Mouse (Mus musculus) midbrain, embryonic 16.5 days (tissue): ENCODE measurements around the gene Olfr603. TPM values are rescaled to one million over a fixed set of nuclear protein-coding genes. Genes with fewer than 3 reads are reported as not detected.
"Not testable (repeated sequence)": the region's sequence is repeated elsewhere in the genome, so short reads cannot be mapped to it uniquely, and the experiment has no call there.

Source experiments
- ATAC-seq: fragments of 200-750 bp; cut with Nextera tagmentation; 2 replicates; pipeline ENCODE4 v1.8.0; 2017; ENCODE audit warnings: moderate TSS enrichment
- H3K27ac ChIP-seq: fragments of 300-500 bp; sonication (generic); 2 replicates; pipeline ENCODE4 v1.5.1; 2014; ENCODE audit warnings: mild to moderate bottlenecking, low read length, mixed read lengths
- H3K27me3 ChIP-seq: fragments of 300-500 bp; sonication (generic); 2 replicates; pipeline ENCODE4 v1.6.1; 2014; ENCODE audit warnings: low read depth, low read length, mixed read lengths; ENCODE audit not compliant: control insufficient read depth, insufficient read depth
- H3K36me3 ChIP-seq: fragments of 300-500 bp; sonication (generic); 2 replicates; pipeline ENCODE4 v1.6.1; 2014; ENCODE audit warnings: mild to moderate bottlenecking, low read length, moderate library complexity, mixed read lengths; ENCODE audit not compliant: control insufficient read depth, insufficient read depth
- H3K4me1 ChIP-seq: fragments of 300-500 bp; sonication (generic); 2 replicates; pipeline ENCODE4 v1.6.1; 2014; ENCODE audit warnings: mild to moderate bottlenecking, low read length, mixed read lengths; ENCODE audit not compliant: control insufficient read depth, insufficient read depth
- H3K4me2 ChIP-seq: fragments of 300-500 bp; sonication (generic); 2 replicates; pipeline ENCODE4 v1.6.1; 2014; ENCODE audit warnings: mild to moderate bottlenecking, low read length, mixed read lengths
- H3K4me3 ChIP-seq: fragments of 300-500 bp; sonication (generic); 2 replicates; pipeline ENCODE4 v1.5.1; 2014; ENCODE audit warnings: low read depth, mild to moderate bottlenecking, low read length, moderate library complexity, mixed read lengths
- H3K9ac ChIP-seq: fragments of 300-500 bp; sonication (generic); 2 replicates; pipeline ENCODE4 v1.6.1; 2014; ENCODE audit warnings: low read depth, low read length, mixed read lengths
- H3K9me3 ChIP-seq: fragments of 300-500 bp; sonication (generic); replicated peaks from 2 replicates; pipeline ENCODE4 v1.6.1; 2014; ENCODE audit warnings: mild to moderate bottlenecking, low read length, mixed read lengths; ENCODE audit not compliant: control insufficient read depth, poor library complexity, severe bottlenecking
- WGBS: fragments of 180-500 bp; shearing (Covaris S2); extraction: QIAGEN DNeasy Blood & Tissue Kit; methylation state at CpG from one replicate; pipeline ENCODE4 v1.1.7; 2014; 5-methylcytosine and 5-hydroxymethylcytosine counted together
- polyA plus RNA-seq: library from polyadenylated mRNA; unstranded; fragments of >200 nt; fragmentation: Nextera tagmentation; extraction: Ambion mirVana; gene quantifications from 2 replicates; pipeline ENCODE4 v1.2.1, GENCODE M21; 2015

Gene Olfr603
- polyA plus RNA-seq: not detected in 2 replicates

- Histone ChIP-seq H3K4me2 (no peak within 1 kb of the TSS), H3K27ac (no peak within 1 kb of the TSS), H3K9ac (no peak within 1 kb of the TSS), H3K9me3 (no peaks in the 10 kb centered on the region), H3K27me3 (no peaks in the 10 kb centered on the region), H3K36me3 (no peaks in the 10 kb centered on the region), H3K4me1 (no peaks in the 10 kb centered on the region), H3K4me3 (no peak within 1 kb of the TSS)
- no peak for ATAC-seq
These were observed at the start of gene Olfr603 for GRCm38 (mm10) chr7:103386077-103386476. Gene Olfr603 (minus strand): TSS chr7:103386177.

GRCm38 (mm10) chr7:103414772-103415171 is 28.8 kb upstream of the Olfr603 start, which contains the start of gene Usp17lc:
Gene Usp17lc (plus strand): TSS chr7:103415072.
- H3K27ac ChIP-seq, H3K36me3 ChIP-seq, H3K27me3 ChIP-seq, H3K9me3 ChIP-seq, ATAC-seq, H3K4me2 ChIP-seq, H3K4me3 ChIP-seq, H3K9ac ChIP-seq, H3K4me1 ChIP-seq: not testable (repeated sequence)
- 50% methylated on average over 1 of the region's 1 CpGs for WGBS

- not testable (repeated sequence) for H3K27ac ChIP-seq, H3K9ac ChIP-seq, ATAC-seq, H3K9me3 ChIP-seq, H3K36me3 ChIP-seq, H3K4me2 ChIP-seq, H3K27me3 ChIP-seq, H3K4me1 ChIP-seq, H3K4me3 ChIP-seq
- 74% methylated on average over 3 of the region's 3 CpGs for WGBS
These were observed 20.6 kb upstream of the Olfr603 start for GRCm38 (mm10) chr7:103406521-103407055.

GRCm38 (mm10) chr7:103398981-103399380 is 13.0 kb upstream of the Olfr603 start:
- no peaks in the 10 kb centered on the region for H3K36me3 ChIP-seq
- H3K9me3 ChIP-seq: no peaks in the 10 kb centered on the region
- H3K4me3 ChIP-seq: no peak overlapping the region
- WGBS: 0% methylated on average over 1 of the region's 1 CpGs
- no peaks in the 10 kb centered on the region for H3K4me1 ChIP-seq
- H3K9ac ChIP-seq: no peak overlapping the region
- ATAC-seq: no peak
- no peaks in the 10 kb centered on the region for H3K27me3 ChIP-seq
- H3K27ac ChIP-seq: no peak overlapping the region
- no peak overlapping the region for H3K4me2 ChIP-seq

GRCm38 (mm10) chr7:103397758-103398157 is 11.8 kb upstream of the Olfr603 start:
- no peak overlapping the region for H3K9ac ChIP-seq
- H3K27ac ChIP-seq: no peak overlapping the region
- ATAC-seq: no peak
- no peaks in the 10 kb centered on the region for H3K9me3 ChIP-seq
- no peaks in the 10 kb centered on the region for H3K36me3 ChIP-seq
- H3K4me3 ChIP-seq: no peak overlapping the region
- no peaks in the 10 kb centered on the region for H3K4me1 ChIP-seq
- H3K27me3 ChIP-seq: no peaks in the 10 kb centered on the region
- no peak overlapping the region for H3K4me2 ChIP-seq

GRCm38 (mm10) chr7:103362555-103362954 is 23.4 kb downstream of the Olfr603 start, which contains the start of gene Olfr601:
Gene Olfr601 (minus strand): TSS chr7:103362655.
- H3K27ac ChIP-seq: no peak within 1 kb of the TSS
- H3K4me3 ChIP-seq: no peak within 1 kb of the TSS
- H3K9me3 ChIP-seq: no peaks in the 10 kb centered on the region
- H3K27me3 ChIP-seq: no peaks in the 10 kb centered on the region
- no peak for ATAC-seq
- H3K4me1 ChIP-seq: no peaks in the 10 kb centered on the region
- H3K9ac ChIP-seq: no peak within 1 kb of the TSS
- no peaks in the 10 kb centered on the region for H3K36me3 ChIP-seq
- 87% methylated on average over 1 of the region's 1 CpGs for WGBS
- no peak within 1 kb of the TSS for H3K4me2 ChIP-seq

- H3K4me1 ChIP-seq: no peaks in the 10 kb centered on the region
These were observed 36.4 kb downstream of the Olfr603 start, which contains the start of gene Olfr600 for GRCm38 (mm10) chr7:103349569-103349968. Gene Olfr600 (minus strand): TSS chr7:103349669.

GRCm38 (mm10) chr7:103335617-103336016 is 50.4 kb downstream of the Olfr603 start, which contains the start of gene Olfr599:
Gene Olfr599 (plus strand): TSS chr7:103335917.
- Histone ChIP-seq H3K4me3 (no peak within 1 kb of the TSS), H3K27ac (no peak within 1 kb of the TSS)
- 91% methylated on average over 1 of the region's 1 CpGs for WGBS

More at GRCm38 (mm10) chr7:103349569-103349968, 36.4 kb downstream of the Olfr603 start, which contains the start of gene Olfr600:
- no peaks in the 10 kb centered on the region for H3K27me3 ChIP-seq
- ATAC-seq: no peak
- no peaks in the 10 kb centered on the region for H3K9me3 ChIP-seq
- no peaks in the 10 kb centered on the region for H3K36me3 ChIP-seq
- H3K9ac ChIP-seq: no peak within 1 kb of the TSS
- H3K27ac ChIP-seq: no peak within 1 kb of the TSS
- H3K4me3 ChIP-seq: no peak within 1 kb of the TSS
- no peak within 1 kb of the TSS for H3K4me2 ChIP-seq

More at GRCm38 (mm10) chr7:103335617-103336016, 50.4 kb downstream of the Olfr603 start, which contains the start of gene Olfr599:
- Histone ChIP-seq H3K4me2 (no peak within 1 kb of the TSS), H3K27me3 (no peaks in the 10 kb centered on the region), H3K9ac (no peak within 1 kb of the TSS), H3K9me3 (no peaks in the 10 kb centered on the region), H3K36me3 (no peaks in the 10 kb centered on the region), H3K4me1 (no peaks in the 10 kb centered on the region)
- ATAC-seq: no peak
